ENCODE assay signal across 9 mouse cellular contexts in genomic region chr3:116967967-116968366, GRCm38 (mm10). TPM values are rescaled to one million over a fixed set of nuclear protein-coding genes. Genes with fewer than 3 reads are reported as not detected.
DNase-seq lines count a peak whose midpoint lies in the region; ATAC-seq and TF ChIP-seq lines count a peak whose summit lies in the region.
"Had no signal": no experiment of that assay in that cellular context is flagged by ENCODE, and none has a peak within 500 bp of the region (broad histone marks: within the 10 kb centered on the region; RNA-seq: fewer than 3 reads in every experiment).

TSS of gene 4930455H04Rik (plus strand) at chr3:116968267.

- no peaks in the 10 kb centered on the region for H3K27me3 ChIP-seq in heart, embryonic 15.5 days
- 0 out of 2 replicates have a peak, but pooled peaks cover 3% of the 10 kb centered on the region for H3K27me3 ChIP-seq in hindbrain, embryonic 13.5 days
- no peaks in the 10 kb centered on the region for H3K27me3 ChIP-seq in midbrain, embryonic 12.5 days
- H3K27me3 ChIP-seq: CH12.LX had no signal

- DNase-seq in heart, postnatal 25 days (ENCODE audit: low spot score), result no peak
- DNase-seq in urinary bladder, adult 18-20 months (ENCODE audit: low spot score in 2 of 2), result no peak
- no peak for DNase-seq in cerebellum, adult 11-12 months
- DNase-seq in cerebellum, postnatal 4 days (ENCODE audit: low spot score in 2 of 2), result no peak

- no peak for TF ChIP-seq CTCF in cortical plate, adult 2 months (IDR thresholded peaks at IDR 0.05; ENCODE audit: extremely low read depth, insufficient read depth, low read length)

- 54% methylated on average over 4 of the region's 4 CpGs for WGBS in heart, embryonic 15.5 days
- 73% methylated on average over 4 of the region's 4 CpGs for WGBS in hindbrain, embryonic 13.5 days
- whole genome bisulfite sequencing in midbrain, embryonic 12.5 days, result 69% methylated on average over 4 of the region's 4 CpGs

- TF ChIP-seq POLR2A in cortical plate, adult 2 months (IDR thresholded peaks at IDR 0.05; ENCODE audit: extremely low read depth, insufficient read depth, low read length), result no peak

- H3K9me3 ChIP-seq in heart, embryonic 15.5 days (replicated peaks), result no peaks in the 10 kb centered on the region
- no peaks in the 10 kb centered on the region for H3K9me3 ChIP-seq in hindbrain, embryonic 13.5 days
- no peaks in the 10 kb centered on the region for H3K9me3 ChIP-seq in midbrain, embryonic 12.5 days

- H3K9ac ChIP-seq in heart, embryonic 15.5 days, result peak within 1 kb of the TSS; percentile 48
- peak within 1 kb of the TSS; percentile 71 for H3K9ac ChIP-seq in hindbrain, embryonic 13.5 days
- H3K9ac ChIP-seq in midbrain, embryonic 12.5 days (replicated peaks), result peak within 1 kb of the TSS; percentile 39; the same call in 1 of the 2 replicates

- peaks cover 8% of the 10 kb centered on the region; the same call in 1 of the 2 replicates for H3K4me1 ChIP-seq in heart, embryonic 15.5 days (replicated peaks)
- no peaks in the 10 kb centered on the region; the same call in 1 of the 2 replicates for H3K4me1 ChIP-seq in cortical plate, adult 2 months (ENCODE audit: control insufficient read depth, insufficient read depth, low read length)
- H3K4me1 ChIP-seq in hindbrain, embryonic 13.5 days (replicated peaks), result peaks cover 9% of the 10 kb centered on the region
- peaks cover 14% of the 10 kb centered on the region for H3K4me1 ChIP-seq in midbrain, embryonic 12.5 days

- H3K4me3 ChIP-seq in heart, embryonic 15.5 days, result peak within 1 kb of the TSS; percentile 50
- H3K4me3 ChIP-seq in cortical plate, adult 2 months (ENCODE audit: insufficient read depth, low read length), result peak within 1 kb of the TSS; percentile 63
- H3K4me3 ChIP-seq in hindbrain, embryonic 13.5 days, result peak within 1 kb of the TSS; percentile 46
- peak within 1 kb of the TSS; percentile 36 for H3K4me3 ChIP-seq in midbrain, embryonic 12.5 days

- peak within 1 kb of the TSS; percentile 67 for H3K4me2 ChIP-seq in heart, embryonic 15.5 days
- peak within 1 kb of the TSS; percentile 68 for H3K4me2 ChIP-seq in hindbrain, embryonic 13.5 days
- H3K4me2 ChIP-seq in midbrain, embryonic 12.5 days (replicated peaks), result peak within 1 kb of the TSS; percentile 54

- no peaks in the 10 kb centered on the region for H3K36me3 ChIP-seq in heart, embryonic 15.5 days
- no peaks in the 10 kb centered on the region for H3K36me3 ChIP-seq in hindbrain, embryonic 13.5 days
- H3K36me3 ChIP-seq in midbrain, embryonic 12.5 days, result no peaks in the 10 kb centered on the region

- intact Hi-C loops in heart, postnatal 25 days (cut with DNase I), result loop anchor here (2.0 to 10.0 kb wide), 6 partner anchors 15 to 163 kb away; partner anchors contain the start of gene Agl

- H3K27ac ChIP-seq in heart, embryonic 15.5 days, result peak within 1 kb of the TSS; percentile 77
- peak within 1 kb of the TSS; percentile 11 for H3K27ac ChIP-seq in cortical plate, adult 2 months (ENCODE audit: insufficient read depth, low read length)
- H3K27ac ChIP-seq in hindbrain, embryonic 13.5 days, result peak within 1 kb of the TSS; percentile 79
- peak within 1 kb of the TSS; percentile 75 for H3K27ac ChIP-seq in midbrain, embryonic 12.5 days (replicated peaks)

- ATAC-seq in heart, embryonic 15.5 days (replicated peaks; ENCODE audit: insufficient number of reproducible peaks, insufficient read depth, low FRiP score, low read depth), result no peak
- no peak for ATAC-seq in hindbrain, embryonic 13.5 days (ENCODE audit: low FRiP score)
- ATAC-seq in midbrain, embryonic 12.5 days (ENCODE audit: low FRiP score, low read depth), result no peak

RNA-seq across cellular contexts. Expression of gene 4930455H04Rik, which starts in this region (rescaled TPM):
- polyA plus RNA-seq in heart, embryonic 15.5 days (2015; fragmentation: Nextera tagmentation; extraction: Ambion mirVana), result not detected in 2 replicates
- total RNA-seq in heart, postnatal 25 days (2021), result not detected
- not detected in 2 replicates for polyA plus RNA-seq in cortical plate, adult 2 months (2012; rRNA removed)
- not detected in 2 replicates for polyA plus RNA-seq in hindbrain, embryonic 13.5 days (2015; fragmentation: Nextera tagmentation; extraction: Ambion mirVana)
- polyA plus RNA-seq in midbrain, embryonic 12.5 days (2016; fragmentation: Nextera tagmentation; extraction: Ambion mirVana), result not detected in 2 replicates
- total RNA-seq: CH12.LX had no signal

Comparison
In these comparisons a context has a peak if more than half of its experiments do, and no peak if none do; other contexts are left out.
1. H3K27ac ChIP-seq: peak in every context shown above with its lines; median percentile 79 in hindbrain, embryonic 13.5 days; 77 in heart, embryonic 15.5 days; 75 in midbrain, embryonic 12.5 days; 11 in cortical plate, adult 2 months.